ENCODE assay signal across 9 mouse cellular contexts in genomic region chr13:48131681-48132080, GRCm38 (mm10).
A peak's percentile ranks its signal among the peaks of the same experiment; 100 is the strongest.
DNase-seq lines count a peak whose midpoint lies in the region; ATAC-seq and TF ChIP-seq lines count a peak whose summit lies in the region.
"Had no signal": no experiment of that assay in that cellular context is flagged by ENCODE, and none has a peak within 500 bp of the region (broad histone marks: within the 10 kb centered on the region; RNA-seq: fewer than 3 reads in every experiment).

No protein-coding gene starts in this region.

- ATAC-seq in embryonic facial prominence, embryonic 14.5 days (ENCODE audit: low read depth): no peak
- peak; percentile 34; the same call in 1 of the 2 replicates for ATAC-seq in midbrain, embryonic 13.5 days

- no peaks in the 10 kb centered on the region for H3K36me3 ChIP-seq in embryonic facial prominence, embryonic 14.5 days (ENCODE audit: control insufficient read depth, insufficient read depth, low read length)
- H3K36me3 ChIP-seq in kidney, adult 2 months (ENCODE audit: control insufficient read depth, insufficient read depth, low read length): no peaks in the 10 kb centered on the region
- no peaks in the 10 kb centered on the region for H3K36me3 ChIP-seq in midbrain, embryonic 13.5 days

- H3K4me2 ChIP-seq in embryonic facial prominence, embryonic 14.5 days (ENCODE audit: low read depth, low read length): no peak overlapping the region
- H3K4me2 ChIP-seq in midbrain, embryonic 13.5 days (replicated peaks): no peak overlapping the region

- WGBS in embryonic facial prominence, embryonic 14.5 days: 22% methylated on average over 5 of the region's 5 CpGs
- WGBS in kidney, adult 2 months: 13% methylated on average over 5 of the region's 5 CpGs
- WGBS in midbrain, embryonic 13.5 days: 10% methylated on average over 5 of the region's 5 CpGs

- H3K9me3 ChIP-seq in embryonic facial prominence, embryonic 14.5 days (ENCODE audit: control insufficient read depth, low read length): no peaks in the 10 kb centered on the region
- no peaks in the 10 kb centered on the region for H3K9me3 ChIP-seq in midbrain, embryonic 13.5 days

- no peak overlapping the region for H3K9ac ChIP-seq in embryonic facial prominence, embryonic 14.5 days (ENCODE audit: low read depth, low read length)
- no peak overlapping the region for H3K9ac ChIP-seq in midbrain, embryonic 13.5 days (replicated peaks)

- H3K4me1 ChIP-seq in embryonic facial prominence, embryonic 14.5 days (ENCODE audit: control insufficient read depth, insufficient read depth, low read length): peaks cover 24% of the 10 kb centered on the region
- H3K4me1 ChIP-seq in kidney, adult 2 months (ENCODE audit: control insufficient read depth, insufficient read depth, low read length): no peaks in the 10 kb centered on the region
- H3K4me1 ChIP-seq in midbrain, embryonic 13.5 days (replicated peaks): peaks cover 42% of the 10 kb centered on the region

- H3K27me3 ChIP-seq in embryonic facial prominence, embryonic 14.5 days (replicated peaks; ENCODE audit: control insufficient read depth, insufficient read depth, low read length): no peaks in the 10 kb centered on the region
- H3K27me3 ChIP-seq in kidney, adult 2 months (replicated peaks; ENCODE audit: control insufficient read depth, insufficient read depth, low read length): no peaks in the 10 kb centered on the region
- H3K27me3 ChIP-seq in midbrain, embryonic 13.5 days: no peaks in the 10 kb centered on the region

- no peak for TF ChIP-seq POLR2A in kidney, adult 2 months (IDR thresholded peaks at IDR 0.05; ENCODE audit: low read depth, low read length)

- DNase-seq in embryo, embryonic 10 days (ENCODE audit: low spot score): peak; percentile 7
- DNase-seq in embryo, embryonic 11 days: no peak
- DNase-seq in embryonic facial prominence, embryonic 14.5 days (ENCODE audit: low spot score): peak; percentile 29
- DNase-seq in kidney, adult 2 months: peak; percentile 70
- DNase-seq in ovary, adult 18-20 months (ENCODE audit: low spot score): no peak
- no peak for DNase-seq in right cerebral cortex, adult 2 months (ENCODE audit: low spot score in 2 of 2)
- no peak for DNase-seq in layer of hippocampus, postnatal 25 days (ENCODE audit: extremely low spot score in 1 of 2, low spot score in 1 of 2)
- DNase-seq: lung, adult 18-20 months had no signal

- peak overlapping the region; percentile 59 for H3K27ac ChIP-seq in embryonic facial prominence, embryonic 14.5 days (replicated peaks; ENCODE audit: low read depth, low read length)
- H3K27ac ChIP-seq in kidney, adult 2 months (ENCODE audit: insufficient read depth, low read depth, low read length): peak overlapping the region; percentile 18
- H3K27ac ChIP-seq in midbrain, embryonic 13.5 days: peak overlapping the region; percentile 76

- H3K4me3 ChIP-seq in embryonic facial prominence, embryonic 14.5 days (ENCODE audit: low read depth, low read length): no peak overlapping the region
- H3K4me3 ChIP-seq in kidney, adult 2 months (ENCODE audit: insufficient read depth, low read depth, low read length): no peak overlapping the region
- no peak overlapping the region for H3K4me3 ChIP-seq in midbrain, embryonic 13.5 days (replicated peaks)

- TF ChIP-seq CTCF in kidney, adult 2 months (conservative IDR thresholded peaks at IDR 0.05; ENCODE audit: insufficient read depth, insufficient read length, low read depth, low read length): no peak

Comparison
In these comparisons a context has a peak if more than half of its experiments do, and no peak if none do; other contexts are left out.
1. DNase-seq: peak in embryo, embryonic 10 days (single experiment), embryonic facial prominence, embryonic 14.5 days (single experiment) and kidney, adult 2 months (single experiment); none in embryo, embryonic 11 days (single experiment), ovary, adult 18-20 months (single experiment), right cerebral cortex, adult 2 months (0 of 2) and layer of hippocampus, postnatal 25 days (0 of 2).
2. H3K27ac ChIP-seq: peak in every context shown above with its lines; median percentile 76 in midbrain, embryonic 13.5 days; 59 in embryonic facial prominence, embryonic 14.5 days; 18 in kidney, adult 2 months.